Mouse (Mus musculus) embryonic facial prominence, embryonic 10.5 days (tissue): ENCODE results near the gene Gm20696. TPM values are rescaled to one million over a fixed set of nuclear protein-coding genes. Genes with fewer than 3 reads are reported as not detected.

Experiments
- DNase-seq: peaks from one replicate; pipeline ENCODE4 v3.0.0-alpha.2; 2017; ENCODE audit warnings: low spot score
- H3K27ac ChIP-seq: fragments of 300-500 bp; sonication (generic); replicated peaks from 2 replicates; pipeline ENCODE4 v1.5.1; 2016; ENCODE audit warnings: mild to moderate bottlenecking
- H3K27me3 ChIP-seq: fragments of 300-500 bp; sonication (generic); replicated peaks from 2 replicates; pipeline ENCODE4 v1.6.1; 2016; ENCODE audit warnings: low read depth, mild to moderate bottlenecking; ENCODE audit not compliant: poor library complexity, severe bottlenecking
- H3K36me3 ChIP-seq: fragments of 300-500 bp; sonication (generic); replicated peaks from 2 replicates; pipeline ENCODE4 v1.6.1; 2016; ENCODE audit warnings: mild to moderate bottlenecking, moderate library complexity
- H3K4me1 ChIP-seq: fragments of 300-500 bp; sonication (generic); 2 replicates; pipeline ENCODE4 v1.6.1; 2016
- H3K4me3 ChIP-seq: fragments of 300-500 bp; sonication (generic); 2 replicates; pipeline ENCODE4 v1.5.1; 2016; ENCODE audit warnings: mild to moderate bottlenecking, moderate library complexity
- H3K9me3 ChIP-seq: fragments of 300-500 bp; sonication (generic); 2 replicates; pipeline ENCODE4 v1.6.1; 2016; ENCODE audit warnings: mild to moderate bottlenecking
- WGBS: fragments of 180-500 bp; shearing (Covaris S2); methylation state at CpG from one replicate; pipeline ENCODE4 v1.1.7; 2016; 5-methylcytosine and 5-hydroxymethylcytosine counted together
- polyA plus RNA-seq: library from polyadenylated mRNA; unstranded; fragments of >200 nt; fragmentation: Nextera tagmentation; extraction: Ambion mirVana; gene quantifications from 2 replicates; pipeline ENCODE4 v1.2.1, GENCODE M21; 2016

Gene Gm20696
- polyA plus RNA-seq, 1 experiment from 2014 or later = 4.5 TPM

DNA sequence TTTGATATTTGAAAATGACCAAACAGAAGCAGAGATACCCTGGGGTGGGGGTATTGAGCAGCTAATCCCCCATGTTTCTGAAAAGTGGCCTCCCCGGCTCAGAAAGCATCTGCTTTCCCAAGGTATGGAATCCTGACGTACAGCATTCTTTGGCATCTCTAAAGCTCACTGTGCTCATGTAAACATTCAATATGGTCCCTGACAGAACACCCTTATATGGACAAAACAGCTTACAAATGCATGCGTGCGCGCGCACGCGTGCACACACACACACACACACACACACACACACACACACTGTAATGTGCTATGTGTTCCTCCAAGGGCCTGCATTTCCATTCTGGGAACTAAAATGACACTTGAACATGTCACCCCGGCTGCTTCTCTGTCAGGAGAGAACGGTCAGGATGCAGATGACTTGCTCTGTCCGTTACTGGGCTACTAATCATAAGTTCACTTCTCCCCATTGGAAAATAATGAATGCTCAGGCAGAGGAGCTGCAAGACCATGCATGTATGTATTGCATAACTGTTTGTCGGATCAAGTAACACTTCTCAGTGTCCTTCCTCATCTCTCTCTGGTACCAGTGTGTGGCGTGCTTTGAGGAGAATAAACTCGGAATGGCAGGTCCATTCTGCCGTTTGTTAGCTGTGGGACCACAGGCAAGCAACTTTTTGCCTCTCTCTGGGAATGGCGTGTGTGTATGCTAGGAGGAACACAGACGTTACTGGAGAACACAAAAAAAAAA, 128.2 kb downstream of the Gm20696 start:
- DNase-seq = no peak
- no peaks in the 10 kb centered on the region for H3K36me3 ChIP-seq
- no peak overlapping the region for H3K4me3 ChIP-seq
- no peaks in the 10 kb centered on the region for H3K27me3 ChIP-seq
- no peak overlapping the region for H3K27ac ChIP-seq
- no peaks in the 10 kb centered on the region for H3K9me3 ChIP-seq
- H3K4me1 ChIP-seq = peaks cover 22% of the 10 kb centered on the region
- WGBS = 88% methylated on average over 17 of the region's 17 CpGs

DNA sequence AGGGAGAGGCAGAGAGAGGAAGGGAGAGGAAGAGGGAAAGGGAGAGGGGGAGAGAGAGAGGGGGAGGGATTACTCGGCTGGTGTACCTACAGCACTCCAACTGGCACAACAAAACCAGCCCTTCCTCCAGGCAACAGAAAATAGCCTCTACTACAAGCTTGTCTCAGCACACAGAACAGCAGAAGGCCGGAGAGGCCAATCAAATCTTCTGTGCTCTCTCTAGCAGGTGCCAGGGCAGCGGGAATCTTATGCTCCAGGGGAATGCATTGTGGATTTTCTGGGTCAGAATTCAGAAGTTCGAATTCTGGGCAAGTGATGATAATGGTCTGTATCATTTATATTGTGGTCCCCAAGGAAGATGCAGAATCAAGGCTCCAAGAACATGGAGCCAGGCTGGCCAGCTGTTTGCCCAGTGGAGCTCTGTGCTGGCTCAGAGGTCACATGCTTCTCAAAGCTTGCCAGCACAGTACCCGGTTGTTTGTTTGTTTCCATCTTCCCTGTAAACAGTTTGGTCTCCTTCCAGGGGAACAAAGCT, 132.3 kb downstream of the Gm20696 start:
- H3K36me3 ChIP-seq = no peaks in the 10 kb centered on the region
- peaks cover 13% of the 10 kb centered on the region for H3K4me1 ChIP-seq
- H3K27me3 ChIP-seq = no peaks in the 10 kb centered on the region
- no peak for DNase-seq
- H3K4me3 ChIP-seq = no peak overlapping the region
- 58% methylated on average over 5 of the region's 5 CpGs for WGBS
- H3K27ac ChIP-seq = no peak overlapping the region
- H3K9me3 ChIP-seq = no peaks in the 10 kb centered on the region

DNA sequence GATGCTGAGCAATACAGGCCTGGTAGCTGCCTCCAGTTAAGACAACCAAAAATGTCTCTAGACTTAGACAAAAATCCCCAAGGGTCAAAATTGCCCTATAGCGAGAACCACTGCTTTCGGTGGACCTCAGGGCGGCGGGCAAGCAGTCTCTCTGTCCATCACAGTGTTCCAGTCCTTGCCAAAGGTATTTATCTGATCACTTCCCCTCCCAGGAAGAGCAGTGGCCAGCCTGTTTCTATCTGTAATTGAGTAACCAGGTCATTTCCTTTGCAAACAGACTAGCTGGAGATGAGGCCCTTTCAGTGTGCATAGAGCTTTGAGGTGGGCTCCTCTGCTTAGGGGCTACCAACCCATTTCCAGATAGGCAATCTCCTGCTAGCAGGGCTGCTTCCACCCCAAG, 134.1 kb downstream of the Gm20696 start:
- no peak for DNase-seq
- Histone ChIP-seq H3K27ac (no peak overlapping the region), H3K4me3 (no peak overlapping the region), H3K36me3 (peaks cover 4% of the 10 kb centered on the region), H3K27me3 (no peaks in the 10 kb centered on the region), H3K9me3 (peaks cover 2% of the 10 kb centered on the region; the same call in 1 of the 2 replicates), H3K4me1 (peaks cover 5% of the 10 kb centered on the region)
- WGBS = 88% methylated on average over 4 of the region's 4 CpGs

DNA sequence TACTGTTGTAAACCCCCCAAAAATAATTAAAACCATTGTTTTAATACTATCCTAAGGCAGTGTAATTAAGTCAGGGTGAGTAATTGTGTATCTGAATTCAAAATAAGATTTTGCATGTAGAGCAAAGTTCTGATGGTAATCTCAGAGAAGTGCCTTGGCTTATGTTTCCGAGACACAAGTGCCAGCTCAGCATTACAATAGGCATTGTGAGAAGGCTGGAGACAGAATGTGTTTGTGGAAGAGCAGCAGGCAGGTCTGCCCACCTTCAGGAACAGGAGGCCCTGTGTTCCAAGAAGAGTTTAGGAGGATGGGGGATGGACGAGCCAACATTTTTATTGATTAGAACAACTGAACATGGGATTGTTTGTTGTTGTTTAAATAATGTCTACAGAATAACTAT, 137.6 kb downstream of the Gm20696 start:
- H3K27me3 ChIP-seq = no peaks in the 10 kb centered on the region
- H3K4me1 ChIP-seq = peaks cover 26% of the 10 kb centered on the region
- H3K36me3 ChIP-seq = peaks cover 18% of the 10 kb centered on the region
- peaks cover 8% of the 10 kb centered on the region; the same call in 1 of the 2 replicates for H3K9me3 ChIP-seq
- no peak overlapping the region for H3K27ac ChIP-seq
- DNase-seq = no peak
- H3K4me3 ChIP-seq = no peak overlapping the region
- 62% methylated on average over 2 of the region's 2 CpGs for WGBS

DNA sequence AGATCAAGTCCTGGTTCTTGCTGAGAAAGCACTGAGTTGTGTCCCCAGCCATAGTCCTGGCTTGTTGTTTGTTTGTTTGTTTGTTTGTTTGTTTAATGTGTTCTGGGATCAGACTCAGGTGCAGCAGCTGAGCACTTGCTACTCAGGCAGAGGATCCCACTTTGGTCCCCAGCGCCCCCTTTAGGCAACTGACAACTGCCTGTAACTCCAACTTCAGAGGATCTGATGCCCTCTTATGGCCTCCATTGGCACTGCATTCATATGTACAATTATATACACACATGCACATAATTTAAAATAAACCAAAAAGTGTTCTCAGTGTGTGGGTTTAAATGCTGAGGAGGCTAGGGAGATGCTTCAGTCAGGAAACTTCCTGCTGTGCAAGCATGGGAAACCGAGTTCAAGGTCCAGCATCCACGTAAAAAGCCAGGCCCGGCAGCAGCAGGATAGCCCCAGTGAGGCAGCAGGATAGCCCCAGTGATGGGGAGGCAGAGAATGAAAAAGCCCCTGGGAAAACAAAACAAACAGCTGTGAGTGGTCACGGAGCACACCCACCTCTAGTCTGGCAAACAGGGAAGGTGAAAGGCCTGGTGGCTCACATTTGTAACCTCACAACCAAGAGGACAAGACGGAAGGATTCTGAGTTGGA, 139.0 kb downstream of the Gm20696 start:
- Histone ChIP-seq H3K9me3 (peaks cover 8% of the 10 kb centered on the region; the same call in 1 of the 2 replicates), H3K4me1 (peaks cover 36% of the 10 kb centered on the region), H3K36me3 (peaks cover 18% of the 10 kb centered on the region), H3K4me3 (no peak overlapping the region), H3K27me3 (no peaks in the 10 kb centered on the region), H3K27ac (no peak overlapping the region)
- DNase-seq = no peak
- WGBS = 93% methylated on average over 6 of the region's 6 CpGs

DNA sequence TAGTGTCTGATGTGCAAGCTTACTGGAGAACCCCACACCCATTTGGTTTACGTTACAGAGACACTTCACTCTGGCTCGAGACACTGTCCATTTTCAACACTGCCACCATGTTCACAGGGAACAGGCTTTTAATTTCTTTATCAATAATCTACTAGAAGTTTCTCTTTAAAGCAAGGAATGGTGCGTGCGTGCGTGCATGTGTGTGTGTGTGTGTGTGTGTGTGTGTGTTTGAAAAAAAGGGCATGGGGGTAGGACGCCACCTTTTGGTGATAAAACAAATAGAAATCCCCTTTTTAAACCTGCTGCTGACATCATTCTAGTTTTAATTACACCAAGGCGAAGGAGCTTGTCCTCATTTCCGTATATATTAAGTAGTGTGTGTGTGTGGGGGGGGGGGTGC, 141.2 kb downstream of the Gm20696 start:
- WGBS = 46% methylated on average over 8 of the region's 8 CpGs

DNA sequence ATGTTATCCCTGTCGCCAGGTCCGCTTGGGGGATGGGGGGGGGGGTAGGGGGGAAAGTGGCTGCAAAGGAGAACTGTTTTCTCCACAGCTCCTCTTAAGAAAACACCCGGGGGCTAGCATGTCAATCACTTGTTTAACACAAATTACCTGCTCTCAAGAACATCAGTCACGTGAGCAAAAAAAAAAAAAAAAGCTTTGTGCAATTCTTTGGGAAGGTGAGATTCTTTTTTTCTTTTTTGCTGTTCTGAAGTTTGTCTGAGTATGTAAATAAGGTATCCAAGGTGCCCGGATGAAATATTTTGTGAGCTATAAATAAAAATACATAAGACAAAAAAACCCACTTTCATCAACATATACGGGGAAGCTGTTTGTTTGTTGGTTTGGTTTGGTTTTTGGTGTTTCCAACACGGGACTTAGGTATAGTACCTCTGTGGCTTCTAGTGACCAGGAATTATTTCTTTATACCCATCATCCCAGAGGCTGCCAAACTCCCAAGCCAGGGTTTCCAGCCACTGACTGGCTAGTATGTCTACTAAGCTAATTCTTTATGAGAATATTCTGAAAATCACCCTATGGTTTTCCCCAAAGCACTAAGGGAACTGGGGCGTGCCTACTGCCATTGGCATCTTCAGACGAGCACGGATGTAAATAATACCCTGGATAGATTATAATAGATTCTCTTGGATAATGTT, 142.8 kb downstream of the Gm20696 start:
- H3K4me1 ChIP-seq = peaks cover 55% of the 10 kb centered on the region
- H3K4me3 ChIP-seq = peak overlapping the region; percentile 85
- peak overlapping the region; percentile 93 for H3K27ac ChIP-seq
- no peaks in the 10 kb centered on the region; the same call in 1 of the 2 replicates for H3K27me3 ChIP-seq
- no peak for DNase-seq
- 26% methylated on average over 10 of the region's 10 CpGs for WGBS
- H3K9me3 ChIP-seq = peaks cover 8% of the 10 kb centered on the region; the same call in 1 of the 2 replicates
- H3K36me3 ChIP-seq = peaks cover 18% of the 10 kb centered on the region

More for the DNA sequence above, 141.2 kb downstream of the Gm20696 start:
- peaks cover 8% of the 10 kb centered on the region; the same call in 1 of the 2 replicates for H3K9me3 ChIP-seq
- H3K36me3 ChIP-seq = peaks cover 18% of the 10 kb centered on the region
- peak; percentile 29 for DNase-seq
- H3K4me3 ChIP-seq = no peak overlapping the region
- H3K27ac ChIP-seq = no peak overlapping the region
- no peaks in the 10 kb centered on the region; the same call in 1 of the 2 replicates for H3K27me3 ChIP-seq
- peaks cover 42% of the 10 kb centered on the region for H3K4me1 ChIP-seq

DNA sequence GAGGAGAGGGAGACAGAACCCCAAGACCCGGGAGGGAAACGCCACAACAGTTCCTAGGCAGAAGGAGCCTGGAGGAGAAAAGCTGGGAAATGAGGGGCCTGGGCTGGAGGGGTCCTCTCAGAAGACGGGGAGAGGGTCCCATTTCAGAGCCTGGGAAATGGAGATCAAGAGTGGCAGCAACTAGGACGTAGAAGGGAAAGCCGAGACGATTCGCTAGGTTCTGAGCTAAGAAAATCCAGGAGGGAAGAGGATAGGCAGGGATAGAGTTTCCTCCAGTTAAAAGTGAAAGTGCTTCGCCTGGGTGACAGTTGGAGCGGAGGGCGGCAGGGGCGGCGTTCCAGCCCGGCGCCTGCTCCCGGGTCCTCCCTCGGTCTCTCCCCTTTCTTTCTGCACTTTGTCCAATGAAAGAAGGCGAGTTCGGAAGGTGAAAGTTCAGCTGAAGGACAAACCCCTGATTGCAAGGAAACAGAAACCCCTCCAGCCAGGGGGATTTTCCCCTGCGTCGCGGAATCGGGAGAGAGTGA, 143.4 kb downstream of the Gm20696 start:
- Histone ChIP-seq H3K27ac (peak overlapping the region; percentile 93), H3K4me1 (peaks cover 55% of the 10 kb centered on the region), H3K36me3 (peaks cover 18% of the 10 kb centered on the region), H3K27me3 (no peaks in the 10 kb centered on the region; the same call in 1 of the 2 replicates), H3K4me3 (peak overlapping the region; percentile 85), H3K9me3 (peaks cover 8% of the 10 kb centered on the region; the same call in 1 of the 2 replicates)
- DNase-seq = peak; percentile 89
- WGBS = under 1% methylated on average over 22 of the region's 22 CpGs

DNA sequence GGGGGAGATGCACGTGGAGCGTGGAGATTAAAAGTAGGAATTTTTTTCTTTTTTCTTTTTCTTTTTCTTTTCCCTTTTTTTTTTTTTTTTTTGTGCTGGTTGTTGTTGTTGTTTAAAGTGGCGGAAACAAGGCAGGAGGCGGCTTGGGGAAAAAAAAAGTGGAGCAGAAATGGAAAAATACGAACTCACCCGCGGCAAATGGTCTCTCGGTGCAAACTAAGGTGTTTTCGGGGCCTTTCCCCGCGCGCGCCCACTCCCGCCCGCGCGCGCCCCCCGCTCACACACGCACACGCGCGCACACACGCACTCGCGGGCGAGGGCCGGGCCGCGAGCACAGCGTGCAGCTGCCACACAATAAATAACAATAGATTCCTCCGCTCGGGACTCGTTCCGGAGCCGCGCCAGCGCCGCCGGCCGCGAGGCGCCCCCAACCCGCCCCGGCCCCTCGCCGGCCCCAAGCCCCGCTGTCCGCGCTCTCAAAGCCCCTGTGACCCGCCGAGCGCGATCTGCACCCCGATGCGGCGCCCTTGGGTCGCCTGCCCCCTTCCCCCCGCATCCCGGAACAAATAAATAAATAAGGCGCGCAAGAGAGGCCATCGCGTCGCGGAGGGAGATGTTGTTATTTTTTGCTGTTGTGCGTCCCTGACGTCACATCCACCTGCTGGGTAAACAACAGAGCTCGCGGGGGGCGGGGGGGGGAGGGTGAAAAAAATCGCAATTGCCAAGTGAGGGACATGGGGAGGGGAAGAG, 144.1 kb downstream of the Gm20696 start, which contains the start of gene Foxp1:
TSS of gene Foxp1 (minus strand) at position 363 of the 750 bp plus-strand sequence.
- Histone ChIP-seq H3K9me3 (peaks cover 6% of the 10 kb centered on the region; the same call in 1 of the 2 replicates), H3K27me3 (no peaks in the 10 kb centered on the region; the same call in 1 of the 2 replicates), H3K4me1 (peaks cover 58% of the 10 kb centered on the region), H3K27ac (peak within 1 kb of the TSS; percentile 93), H3K4me3 (peak within 1 kb of the TSS; percentile 85), H3K36me3 (peaks cover 14% of the 10 kb centered on the region)
- peak; percentile 83 for DNase-seq
- WGBS = under 1% methylated on average over 72 of the region's 72 CpGs

DNA sequence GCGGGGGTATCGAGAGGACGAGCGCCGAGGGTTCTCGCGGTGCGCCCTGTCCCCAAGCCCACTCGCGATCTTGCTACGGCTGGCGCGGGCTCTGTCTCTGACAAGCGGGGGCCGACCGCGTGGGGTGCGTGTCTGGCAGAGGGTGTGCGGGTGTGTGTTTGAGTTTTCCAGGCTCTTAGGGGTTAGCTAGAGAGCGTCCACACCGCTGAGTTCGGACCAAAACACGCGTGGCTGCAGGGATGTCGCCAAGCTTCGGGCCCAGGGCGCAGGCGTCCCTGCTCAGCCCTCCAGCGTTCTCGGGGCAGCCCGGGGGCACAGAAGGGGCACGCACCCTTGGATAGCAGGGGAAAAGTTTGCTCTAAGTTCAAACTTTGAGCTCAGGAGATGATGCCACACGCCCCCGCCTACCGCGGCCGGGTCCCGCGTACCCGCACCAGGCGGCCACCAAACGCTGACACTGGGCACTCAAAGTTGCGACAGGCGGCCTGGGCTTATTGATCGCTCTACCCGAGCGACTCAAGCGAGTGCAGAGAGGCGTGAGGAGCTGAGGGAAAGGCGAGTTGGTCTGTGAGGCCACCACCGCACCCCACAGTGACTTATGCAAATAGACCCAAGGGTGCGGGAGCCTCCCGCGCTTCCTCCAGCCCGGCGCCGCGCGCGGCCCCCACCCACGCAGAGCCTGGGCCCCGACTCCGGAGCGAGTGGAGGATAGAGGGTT, 144.8 kb downstream of the Gm20696 start:
- under 1% methylated on average over 64 of the region's 64 CpGs for WGBS
- H3K36me3 ChIP-seq = peaks cover 7% of the 10 kb centered on the region
- peak overlapping the region; percentile 85 for H3K4me3 ChIP-seq
- H3K4me1 ChIP-seq = peaks cover 60% of the 10 kb centered on the region
- H3K9me3 ChIP-seq = no peaks in the 10 kb centered on the region
- DNase-seq = peak; percentile 66
- no peaks in the 10 kb centered on the region; the same call in 1 of the 2 replicates for H3K27me3 ChIP-seq
- peak overlapping the region; percentile 93 for H3K27ac ChIP-seq

DNA sequence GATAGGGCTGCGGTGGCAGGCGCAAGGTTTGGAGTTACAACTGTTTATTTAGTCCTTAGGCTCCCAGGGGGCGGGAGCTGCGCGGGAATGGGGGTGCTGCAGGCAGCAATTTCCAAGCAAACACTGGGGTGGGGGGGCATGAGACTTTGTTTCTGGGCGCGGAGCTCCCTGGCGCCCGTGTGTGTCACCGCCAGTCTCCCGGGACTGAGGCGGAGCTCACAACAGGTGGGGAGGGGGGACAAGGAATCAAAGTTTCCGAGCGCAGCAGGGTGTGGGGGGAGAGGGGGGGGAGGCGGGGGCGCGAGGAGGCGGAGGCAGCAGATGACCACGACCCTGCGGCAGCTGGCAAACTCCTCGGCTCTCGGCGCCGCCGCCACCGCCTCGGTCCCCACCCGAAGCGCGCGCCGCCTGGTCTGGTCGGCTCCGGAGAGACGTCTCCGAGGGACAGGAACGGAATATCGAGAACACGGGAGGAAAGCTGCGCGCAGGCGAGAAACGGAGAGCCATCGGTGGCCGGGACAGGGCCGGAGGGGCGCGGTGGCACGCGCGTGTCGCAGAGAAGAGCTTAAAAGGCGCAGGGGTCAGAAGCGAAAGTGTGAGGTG, 145.5 kb downstream of the Gm20696 start:
- 1% methylated on average over 54 of the region's 54 CpGs for WGBS

More for the DNA sequence above, 145.5 kb downstream of the Gm20696 start:
- Histone ChIP-seq H3K4me1 (peaks cover 55% of the 10 kb centered on the region), H3K27me3 (no peaks in the 10 kb centered on the region; the same call in 1 of the 2 replicates), H3K4me3 (peak overlapping the region; percentile 85), H3K9me3 (no peaks in the 10 kb centered on the region), H3K36me3 (peaks cover under 1% of the 10 kb centered on the region), H3K27ac (peak overlapping the region; percentile 93)
- peak; percentile 85 for DNase-seq
